Mouse (Mus musculus): ENCODE results near the gene Dhx30. TPM values are rescaled to one million over a fixed set of nuclear protein-coding genes. Genes with fewer than 3 reads are reported as not detected.

Gene Dhx30
- polyA plus RNA-seq, 1 experiment from 2014 or later: 92.7 TPM

DNA sequence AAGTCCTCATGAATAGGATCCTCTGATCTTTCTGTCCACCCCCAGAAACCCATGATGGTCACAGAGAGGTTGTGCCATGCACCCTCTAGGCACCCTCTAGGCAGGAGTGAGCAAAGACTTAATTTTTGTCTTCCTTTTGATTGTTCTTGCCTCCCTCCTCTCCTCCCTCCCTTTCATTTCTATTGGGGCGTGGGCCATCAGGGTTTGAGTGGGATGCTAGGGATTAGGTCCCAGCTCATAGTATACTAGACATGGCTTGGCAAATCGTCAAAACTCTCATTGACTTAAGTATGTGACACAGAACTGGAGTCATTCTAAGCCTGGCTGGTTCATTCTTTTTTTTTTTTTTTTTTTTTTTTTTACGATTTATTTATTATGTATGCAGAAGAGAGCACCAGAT, 62.8 kb downstream of the Dhx30 start:
- Histone ChIP-seq H3K4me2 (replicated peaks) (no peak overlapping the region), H3K36me3 (no peaks in the 10 kb centered on the region), H3K9me3 (no peaks in the 10 kb centered on the region), H3K27ac (no peak overlapping the region), H3K4me1 (replicated peaks) (peaks cover 8% of the 10 kb centered on the region; the same call in 1 of the 2 replicates), H3K9ac (no peak overlapping the region), H3K4me3 (replicated peaks) (no peak overlapping the region), H3K27me3 (replicated peaks) (no peaks in the 10 kb centered on the region)
- WGBS: 72% methylated on average over 3 of the region's 3 CpGs
- ATAC-seq: no peak

GRCm38 (mm10) chr9:110054080-110054421, 63.6 kb downstream of the Dhx30 start:
- Histone ChIP-seq H3K27ac (no peak overlapping the region), H3K9ac (no peak overlapping the region), H3K4me3 (replicated peaks) (no peak overlapping the region), H3K4me1 (replicated peaks) (peaks cover 8% of the 10 kb centered on the region; the same call in 1 of the 2 replicates), H3K36me3 (no peaks in the 10 kb centered on the region), H3K27me3 (replicated peaks) (no peaks in the 10 kb centered on the region), H3K9me3 (no peaks in the 10 kb centered on the region), H3K4me2 (replicated peaks) (no peak overlapping the region)
- WGBS: 84% methylated on average over 2 of the region's 2 CpGs
- ATAC-seq: no peak

DNA sequence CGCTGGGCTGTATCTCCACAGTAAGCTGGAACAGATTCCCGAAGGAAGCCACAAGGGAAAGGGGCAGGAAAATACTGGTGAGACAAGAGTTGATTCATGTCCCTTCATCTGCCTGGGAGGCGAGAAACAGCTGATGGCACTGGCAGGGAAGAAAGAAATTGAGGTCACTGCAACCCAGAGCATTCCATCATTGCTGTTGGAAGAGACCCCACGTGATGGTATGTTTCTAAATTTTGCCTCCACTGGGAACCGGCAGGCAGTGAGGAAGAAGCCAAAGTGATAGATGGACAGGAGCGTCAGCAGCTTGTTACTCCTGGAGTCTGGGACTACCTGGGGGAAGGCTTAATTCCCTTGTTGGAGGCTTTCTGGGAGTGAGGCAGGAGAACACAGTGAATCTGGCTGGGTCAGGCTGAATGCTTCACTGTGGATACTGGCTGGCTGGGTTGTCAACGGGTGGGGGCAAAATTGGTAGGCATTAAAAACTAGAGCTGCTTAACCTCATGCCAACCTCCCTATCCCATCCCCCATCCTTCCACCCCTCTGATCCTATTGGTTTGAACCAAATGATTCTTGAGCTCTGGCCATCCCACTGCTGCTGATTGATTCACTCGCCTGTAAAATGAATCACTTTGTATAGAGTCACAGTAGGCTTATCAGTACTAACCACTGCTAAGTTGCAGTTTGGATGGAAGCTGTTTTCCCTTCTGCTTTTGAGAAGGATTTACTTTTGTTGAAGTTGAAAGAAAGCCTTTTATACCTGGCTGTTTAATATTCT, 64.1 kb downstream of the Dhx30 start:
- Histone ChIP-seq H3K27ac (no peak overlapping the region), H3K4me1 (replicated peaks) (peaks cover 8% of the 10 kb centered on the region; the same call in 1 of the 2 replicates), H3K9me3 (no peaks in the 10 kb centered on the region), H3K27me3 (replicated peaks) (no peaks in the 10 kb centered on the region), H3K4me2 (replicated peaks) (no peak overlapping the region), H3K36me3 (no peaks in the 10 kb centered on the region), H3K9ac (no peak overlapping the region), H3K4me3 (replicated peaks) (no peak overlapping the region)
- WGBS: 45% methylated on average over 8 of the region's 8 CpGs
- ATAC-seq: no peak

- H3K4me3 ChIP-seq (replicated peaks): no peak overlapping the region
- no peak overlapping the region for H3K27ac ChIP-seq
- H3K4me1 ChIP-seq (replicated peaks): peaks cover 8% of the 10 kb centered on the region; the same call in 1 of the 2 replicates
- WGBS: 76% methylated on average over 4 of the region's 4 CpGs
- H3K9me3 ChIP-seq: no peaks in the 10 kb centered on the region
- H3K36me3 ChIP-seq: no peaks in the 10 kb centered on the region
- no peak overlapping the region for H3K9ac ChIP-seq
- H3K27me3 ChIP-seq (replicated peaks): no peaks in the 10 kb centered on the region
- no peak overlapping the region for H3K4me2 ChIP-seq (replicated peaks)
- no peak for ATAC-seq
Measured at GRCm38 (mm10) chr9:110052951-110053304, 64.7 kb downstream of the Dhx30 start.

DNA sequence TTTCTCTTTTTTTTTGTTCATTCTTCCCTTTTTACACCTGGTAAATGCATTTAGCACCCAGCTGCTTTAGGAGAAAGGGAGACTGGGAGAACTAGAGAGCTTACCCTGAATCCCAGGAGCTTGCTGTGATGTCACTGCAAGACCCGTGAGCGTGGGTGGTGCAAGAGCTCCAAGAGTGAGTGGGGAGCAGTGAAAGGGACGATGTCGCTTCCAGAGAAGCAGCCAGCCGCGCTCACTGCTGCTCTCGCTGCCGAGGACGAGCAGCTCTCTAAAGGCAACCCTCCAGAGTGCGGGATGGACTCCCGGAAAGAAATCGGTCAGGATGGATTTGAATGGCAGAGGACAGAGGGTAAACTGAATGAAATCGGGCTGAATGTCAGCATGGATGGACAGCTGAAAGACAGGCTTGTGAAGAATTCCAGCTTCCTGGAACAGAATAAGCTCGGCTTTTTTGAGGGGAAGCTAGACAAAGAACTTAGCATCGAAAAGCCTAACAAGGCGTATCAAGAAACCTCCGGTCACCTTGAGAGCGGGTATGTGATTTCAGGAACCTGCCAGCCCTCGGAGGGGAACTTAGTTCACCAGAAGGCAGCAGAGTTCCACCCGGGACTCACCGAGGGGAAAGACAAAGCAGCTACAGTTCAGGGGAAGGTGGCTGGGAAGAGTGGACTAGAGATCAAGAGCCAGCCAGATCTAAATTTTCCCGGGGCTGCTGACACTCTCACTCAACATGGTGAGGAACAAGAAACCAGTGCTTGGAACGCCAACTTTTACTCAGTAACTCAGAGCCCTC, 65.6 kb downstream of the Dhx30 start:
- 67% methylated on average over 23 of the region's 23 CpGs for WGBS
- H3K36me3 ChIP-seq: no peaks in the 10 kb centered on the region
- H3K27me3 ChIP-seq (replicated peaks): no peaks in the 10 kb centered on the region
- no peaks in the 10 kb centered on the region for H3K9me3 ChIP-seq
- H3K4me1 ChIP-seq (replicated peaks): peaks cover 9% of the 10 kb centered on the region; the same call in 1 of the 2 replicates
- H3K4me3 ChIP-seq (replicated peaks): no peak overlapping the region
- H3K27ac ChIP-seq: no peak overlapping the region
- no peak overlapping the region for H3K4me2 ChIP-seq (replicated peaks)
- no peak for ATAC-seq
- H3K9ac ChIP-seq: no peak overlapping the region

DNA sequence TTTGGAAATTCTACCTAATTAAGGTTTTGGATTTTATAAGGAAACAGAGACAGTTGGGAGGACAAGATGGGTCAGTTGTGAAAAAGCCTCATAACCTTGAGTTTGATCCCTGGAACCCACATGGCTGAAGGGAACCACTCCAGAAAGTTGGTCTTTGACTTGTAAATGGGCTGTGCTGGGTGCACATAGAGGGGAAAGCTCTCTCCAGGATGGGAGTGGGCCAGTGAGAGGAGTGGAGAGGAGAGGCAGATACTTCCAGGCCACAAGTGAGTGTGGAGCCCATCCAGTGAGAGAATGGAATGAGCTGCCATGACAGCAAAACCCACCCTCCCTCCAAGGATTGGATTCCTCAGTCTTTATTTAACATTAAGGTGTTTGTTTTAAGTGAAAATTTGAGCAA, 66.4 kb downstream of the Dhx30 start:
- Histone ChIP-seq H3K36me3 (no peaks in the 10 kb centered on the region), H3K27me3 (replicated peaks) (no peaks in the 10 kb centered on the region), H3K4me1 (replicated peaks) (peaks cover 10% of the 10 kb centered on the region; the same call in 1 of the 2 replicates), H3K9ac (no peak overlapping the region), H3K4me3 (replicated peaks) (no peak overlapping the region), H3K4me2 (replicated peaks) (no peak overlapping the region), H3K9me3 (no peaks in the 10 kb centered on the region), H3K27ac (no peak overlapping the region)
- no peak for ATAC-seq

GRCm38 (mm10) chr9:110047857-110048256, 69.8 kb downstream of the Dhx30 start:
- Histone ChIP-seq H3K4me1 (replicated peaks) (peaks cover 4% of the 10 kb centered on the region; the same call in 1 of the 2 replicates), H3K9ac (no peak overlapping the region), H3K27ac (no peak overlapping the region), H3K36me3 (no peaks in the 10 kb centered on the region), H3K4me2 (replicated peaks) (no peak overlapping the region), H3K9me3 (no peaks in the 10 kb centered on the region), H3K4me3 (replicated peaks) (no peak overlapping the region), H3K27me3 (replicated peaks) (no peaks in the 10 kb centered on the region)
- WGBS: 63% methylated on average over 3 of the region's 3 CpGs
- ATAC-seq: no peak

- H3K27me3 ChIP-seq (replicated peaks): no peaks in the 10 kb centered on the region
- ATAC-seq: no peak
- no peak overlapping the region for H3K27ac ChIP-seq
- no peak overlapping the region for H3K4me2 ChIP-seq (replicated peaks)
- no peak overlapping the region for H3K4me3 ChIP-seq (replicated peaks)
- 0 out of 2 replicates have a peak, but pooled peaks cover 2% of the 10 kb centered on the region for H3K4me1 ChIP-seq (replicated peaks)
- H3K9me3 ChIP-seq: no peaks in the 10 kb centered on the region
- H3K9ac ChIP-seq: no peak overlapping the region
- H3K36me3 ChIP-seq: no peaks in the 10 kb centered on the region
Measured at GRCm38 (mm10) chr9:110047260-110047659, 70.4 kb downstream of the Dhx30 start.

GRCm38 (mm10) chr9:110045763-110046377, 71.8 kb downstream of the Dhx30 start:
- Histone ChIP-seq H3K36me3 (no peaks in the 10 kb centered on the region), H3K4me1 (replicated peaks) (0 out of 2 replicates have a peak, but pooled peaks cover 2% of the 10 kb centered on the region), H3K27me3 (replicated peaks) (no peaks in the 10 kb centered on the region), H3K27ac (no peak overlapping the region), H3K9me3 (no peaks in the 10 kb centered on the region), H3K4me2 (replicated peaks) (no peak overlapping the region), H3K4me3 (replicated peaks) (no peak overlapping the region), H3K9ac (no peak overlapping the region)
- no peak for ATAC-seq

- no peak for ATAC-seq
- WGBS: 94% methylated on average over 4 of the region's 4 CpGs
Measured at GRCm38 (mm10) chr9:110044373-110044772, 73.3 kb downstream of the Dhx30 start.

DNA sequence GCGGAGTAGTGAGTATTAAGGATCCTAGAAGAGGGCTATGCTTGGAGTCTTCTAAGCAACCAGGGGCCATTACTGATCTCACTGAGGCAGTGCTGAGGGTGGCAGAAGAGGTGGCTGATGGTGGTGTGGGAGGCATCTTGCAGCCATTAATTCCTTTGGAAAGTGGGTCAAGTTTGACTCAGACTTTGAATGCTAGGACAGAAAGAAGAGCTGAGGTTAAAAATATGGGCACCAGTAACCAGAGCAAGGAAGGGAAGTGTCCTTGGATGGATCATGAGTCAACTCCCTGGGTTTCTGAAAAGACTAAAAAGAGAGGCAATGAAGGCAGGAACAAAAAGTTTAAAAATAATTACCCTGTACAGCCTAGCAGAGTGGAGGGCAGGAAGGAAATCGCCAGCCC, 79.1 kb downstream of the Dhx30 start:
- no peaks in the 10 kb centered on the region for H3K9me3 ChIP-seq
- WGBS: 93% methylated on average over 2 of the region's 2 CpGs
- H3K4me2 ChIP-seq (replicated peaks): no peak overlapping the region
- H3K9ac ChIP-seq: no peak overlapping the region
- no peak overlapping the region for H3K27ac ChIP-seq
- H3K36me3 ChIP-seq: peaks cover 15% of the 10 kb centered on the region
- no peak overlapping the region for H3K4me3 ChIP-seq (replicated peaks)
- H3K4me1 ChIP-seq (replicated peaks): no peaks in the 10 kb centered on the region
- H3K27me3 ChIP-seq (replicated peaks): no peaks in the 10 kb centered on the region
- ATAC-seq: no peak

More at GRCm38 (mm10) chr9:110044373-110044772, 73.3 kb downstream of the Dhx30 start:
- Histone ChIP-seq H3K9ac (no peak overlapping the region), H3K27ac (no peak overlapping the region), H3K4me2 (replicated peaks) (no peak overlapping the region), H3K36me3 (no peaks in the 10 kb centered on the region), H3K4me3 (replicated peaks) (no peak overlapping the region), H3K4me1 (replicated peaks) (0 out of 2 replicates have a peak, but pooled peaks cover 2% of the 10 kb centered on the region), H3K27me3 (replicated peaks) (no peaks in the 10 kb centered on the region), H3K9me3 (no peaks in the 10 kb centered on the region)

DNA sequence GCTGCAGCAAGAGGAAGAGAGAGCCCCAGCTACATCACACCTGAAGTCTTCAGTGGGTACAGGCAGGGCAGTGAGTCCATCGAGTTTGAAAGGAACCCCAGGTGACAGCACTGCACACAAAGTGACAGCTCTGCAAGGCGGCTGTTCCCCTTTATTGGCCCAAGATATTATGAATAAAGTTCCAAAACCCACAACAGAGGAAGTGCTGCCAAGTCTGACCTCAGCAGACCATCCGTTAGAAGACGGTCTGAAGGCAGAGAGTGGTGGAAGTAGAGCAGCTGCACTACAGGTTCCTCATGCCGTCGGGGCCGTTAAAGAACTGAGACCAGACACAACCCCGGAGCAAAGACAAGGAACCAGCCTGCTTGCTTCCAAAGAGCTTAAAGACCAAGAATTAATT, 79.7 kb downstream of the Dhx30 start:
- no peak overlapping the region for H3K4me2 ChIP-seq (replicated peaks)
- no peak overlapping the region for H3K9ac ChIP-seq
- H3K9me3 ChIP-seq: no peaks in the 10 kb centered on the region
- peaks cover 15% of the 10 kb centered on the region for H3K36me3 ChIP-seq
- ATAC-seq: no peak
- H3K4me1 ChIP-seq (replicated peaks): no peaks in the 10 kb centered on the region
- H3K4me3 ChIP-seq (replicated peaks): no peak overlapping the region
- WGBS: 83% methylated on average over 8 of the region's 8 CpGs
- no peaks in the 10 kb centered on the region for H3K27me3 ChIP-seq (replicated peaks)
- no peak overlapping the region for H3K27ac ChIP-seq

Measured in intestine, embryonic 15.5 days (tissue).